Mouse (Mus musculus) ovary, postnatal 14 days (tissue): ENCODE measurements around the gene Dgkz.
A peak's percentile ranks its signal among the peaks of the same experiment; 100 is the strongest.

Experiments used
- DNase-seq: peaks from one replicate; pipeline ENCODE4 v3.0.0; 2022; ENCODE audit warnings: low spot score

Gene Dgkz

GRCm38 (mm10) chr2:91921181-91921789 is 54.4 kb downstream of the Dgkz start:
- peak; percentile 75 for DNase-seq

- DNase-seq = no peak
These were observed 55.5 kb downstream of the Dgkz start for GRCm38 (mm10) chr2:91920130-91920529.

- no peak for DNase-seq
These were observed 58.6 kb downstream of the Dgkz start for GRCm38 (mm10) chr2:91917096-91917495.

GRCm38 (mm10) chr2:91916346-91916977 is 59.2 kb downstream of the Dgkz start:
- DNase-seq = no peak

- DNase-seq = no peak
These were observed 62.1 kb downstream of the Dgkz start for GRCm38 (mm10) chr2:91913328-91914110.

- DNase-seq = no peak
These were observed 63.0 kb downstream of the Dgkz start for GRCm38 (mm10) chr2:91912616-91913015.

- DNase-seq = no peak
These were observed 69.5 kb downstream of the Dgkz start for GRCm38 (mm10) chr2:91906141-91906540.

GRCm38 (mm10) chr2:91904618-91905307 is 70.9 kb downstream of the Dgkz start:
- DNase-seq = no peak

GRCm38 (mm10) chr2:91903171-91903925 is 72.3 kb downstream of the Dgkz start:
- no peak for DNase-seq

- no peak for DNase-seq
These were observed 73.3 kb downstream of the Dgkz start for GRCm38 (mm10) chr2:91902336-91902735.

GRCm38 (mm10) chr2:91900431-91900830 is 75.2 kb downstream of the Dgkz start:
- no peak for DNase-seq

- DNase-seq = no peak
These were observed 76.5 kb downstream of the Dgkz start for GRCm38 (mm10) chr2:91899141-91899540.

GRCm38 (mm10) chr2:91897968-91898367 is 77.7 kb downstream of the Dgkz start:
- DNase-seq = no peak

GRCm38 (mm10) chr2:91895401-91895800 is 80.3 kb downstream of the Dgkz start:
- DNase-seq = no peak

GRCm38 (mm10) chr2:91894716-91895115 is 80.9 kb downstream of the Dgkz start:
- no peak for DNase-seq

- DNase-seq = no peak
These were observed 91.0 kb downstream of the Dgkz start for GRCm38 (mm10) chr2:91884616-91885015.

GRCm38 (mm10) chr2:91883961-91884360 is 91.7 kb downstream of the Dgkz start:
- DNase-seq = no peak
